Mouse (Mus musculus) B cell, adult 2 months (primary cell): ENCODE measurements around the gene Xrcc4.

Experiments used
- DNase-seq, 2 experiments: peaks; one replicate each; pipeline ENCODE4 v3.0.0; 2022

The Xrcc4 gene

GRCm38 (mm10) chr13:89735111-89735510 lies 354.3 kb downstream of the Xrcc4 start:
- DNase-seq, result no peak

GRCm38 (mm10) chr13:89726492-89726891 lies 362.9 kb downstream of the Xrcc4 start:
- DNase-seq, result no peak
